Mouse (Mus musculus) kidney, embryonic 16.5 days (tissue): ENCODE measurements around the gene Inpp5f. TPM values are rescaled to one million over a fixed set of nuclear protein-coding genes. Genes with fewer than 3 reads are reported as not detected.

Source experiments
- ATAC-seq: fragments of 200-750 bp; cut with Nextera tagmentation; 2 replicates; pipeline ENCODE4 v1.8.0; 2017; ENCODE audit warnings: moderate TSS enrichment; ENCODE audit not compliant: low FRiP score, low TSS enrichment
- H3K27ac ChIP-seq: fragments of 300-500 bp; sonication (generic); 2 replicates; pipeline ENCODE4 v1.5.1; 2014; ENCODE audit warnings: low read length
- H3K27me3 ChIP-seq: fragments of 300-500 bp; sonication (generic); 2 replicates; pipeline ENCODE4 v1.6.1; 2014; ENCODE audit warnings: low read length, control low read depth, mixed read lengths; ENCODE audit not compliant: insufficient read depth
- H3K36me3 ChIP-seq: fragments of 300-500 bp; sonication (generic); 2 replicates; pipeline ENCODE4 v1.6.1; 2014; ENCODE audit warnings: low read length, control low read depth, mixed read lengths; ENCODE audit not compliant: insufficient read depth
- H3K4me1 ChIP-seq: fragments of 300-500 bp; sonication (generic); 2 replicates; pipeline ENCODE4 v1.6.1; 2014; ENCODE audit warnings: low read length, control low read depth, mixed read lengths; ENCODE audit not compliant: insufficient read depth
- H3K4me2 ChIP-seq: fragments of 300-500 bp; sonication (generic); replicated peaks from 2 replicates; pipeline ENCODE4 v1.6.1; 2014; ENCODE audit warnings: low read depth, low read length
- H3K4me3 ChIP-seq: fragments of 300-500 bp; sonication (generic); 2 replicates; pipeline ENCODE4 v1.5.1; 2014; ENCODE audit warnings: mild to moderate bottlenecking, low read length
- H3K9ac ChIP-seq: fragments of 300-500 bp; sonication (generic); replicated peaks from 2 replicates; pipeline ENCODE4 v1.6.1; 2014; ENCODE audit warnings: low read length
- H3K9me3 ChIP-seq: fragments of 300-500 bp; sonication (generic); 2 replicates; pipeline ENCODE4 v1.6.1; 2016; ENCODE audit warnings: low read length, control low read depth
- WGBS: fragments of 180-500 bp; shearing (Covaris S2); extraction: QIAGEN DNeasy Blood & Tissue Kit; methylation state at CpG from one replicate; pipeline ENCODE4 v1.1.7; 2014; 5-methylcytosine and 5-hydroxymethylcytosine counted together
- polyA plus RNA-seq: library from polyadenylated mRNA; unstranded; fragments of >200 nt; fragmentation: Nextera tagmentation; extraction: Ambion mirVana; gene quantifications from 2 replicates; pipeline ENCODE4 v1.2.1, GENCODE M21; 2015

Inpp5f gene
- polyA plus RNA-seq, 1 experiment from 2014 or later = 24.5 TPM

DNA sequence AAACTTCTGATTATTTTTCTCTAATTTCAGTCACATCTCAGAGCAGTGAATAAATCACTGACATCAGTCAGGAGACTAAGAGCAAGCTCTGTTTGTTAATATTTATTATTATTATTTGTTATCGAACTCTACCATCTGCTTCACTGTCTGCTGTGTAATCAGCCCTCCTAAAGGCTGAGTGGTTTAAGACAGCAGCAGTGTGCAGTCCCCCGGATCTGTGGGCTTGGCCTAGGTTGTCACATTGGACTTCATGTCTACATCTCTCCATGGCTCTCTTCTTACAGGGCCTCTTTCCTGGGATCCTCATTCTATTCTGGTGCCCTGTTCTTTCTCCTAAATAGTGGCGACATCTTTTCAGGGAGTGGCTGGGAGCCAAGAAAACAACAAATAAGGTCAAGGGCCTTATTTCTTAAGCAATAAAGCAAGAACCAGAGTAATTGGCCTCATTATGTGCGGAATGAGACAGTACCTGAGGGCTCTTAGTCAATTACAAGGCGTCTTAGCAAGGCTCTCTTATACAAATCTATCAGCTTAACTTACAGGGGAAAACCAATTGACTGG lies 28.9 kb downstream of the Inpp5f start:
- H3K4me3 ChIP-seq = no peak overlapping the region
- ATAC-seq = no peak
- 70% methylated on average over 5 of the region's 5 CpGs for WGBS
- no peaks in the 10 kb centered on the region for H3K27me3 ChIP-seq
- H3K9me3 ChIP-seq = no peaks in the 10 kb centered on the region
- H3K36me3 ChIP-seq = 0 out of 2 replicates have a peak, but pooled peaks cover 4% of the 10 kb centered on the region
- no peaks in the 10 kb centered on the region for H3K4me1 ChIP-seq
- no peak overlapping the region for H3K9ac ChIP-seq
- no peak overlapping the region for H3K27ac ChIP-seq
- H3K4me2 ChIP-seq = no peak overlapping the region

DNA sequence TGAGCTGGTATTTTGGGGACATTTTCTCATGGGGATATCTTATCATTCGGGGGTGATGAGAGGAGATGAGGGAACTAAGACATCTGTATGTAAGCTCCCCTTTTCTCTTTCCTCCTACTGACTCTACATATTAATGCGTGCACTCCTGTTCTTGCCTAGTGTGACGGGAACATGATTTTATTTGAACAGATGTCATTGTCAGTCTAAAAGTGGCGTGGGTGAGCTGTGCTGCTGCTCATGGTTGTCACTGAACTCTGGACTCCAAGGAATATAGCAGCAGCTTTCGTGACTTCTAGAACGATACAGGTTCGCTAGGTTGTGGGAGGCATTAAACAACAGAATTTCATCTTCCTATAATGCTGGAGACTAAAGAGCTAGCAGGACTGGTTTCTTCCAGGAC lies 30.4 kb downstream of the Inpp5f start:
- no peak overlapping the region for H3K4me3 ChIP-seq
- H3K4me1 ChIP-seq = no peaks in the 10 kb centered on the region
- no peak overlapping the region for H3K4me2 ChIP-seq
- 0 out of 2 replicates have a peak, but pooled peaks cover 4% of the 10 kb centered on the region for H3K36me3 ChIP-seq
- no peak overlapping the region for H3K27ac ChIP-seq
- 90% methylated on average over 7 of the region's 7 CpGs for WGBS
- no peak for ATAC-seq
- no peak overlapping the region for H3K9ac ChIP-seq
- H3K27me3 ChIP-seq = no peaks in the 10 kb centered on the region
- H3K9me3 ChIP-seq = no peaks in the 10 kb centered on the region

DNA sequence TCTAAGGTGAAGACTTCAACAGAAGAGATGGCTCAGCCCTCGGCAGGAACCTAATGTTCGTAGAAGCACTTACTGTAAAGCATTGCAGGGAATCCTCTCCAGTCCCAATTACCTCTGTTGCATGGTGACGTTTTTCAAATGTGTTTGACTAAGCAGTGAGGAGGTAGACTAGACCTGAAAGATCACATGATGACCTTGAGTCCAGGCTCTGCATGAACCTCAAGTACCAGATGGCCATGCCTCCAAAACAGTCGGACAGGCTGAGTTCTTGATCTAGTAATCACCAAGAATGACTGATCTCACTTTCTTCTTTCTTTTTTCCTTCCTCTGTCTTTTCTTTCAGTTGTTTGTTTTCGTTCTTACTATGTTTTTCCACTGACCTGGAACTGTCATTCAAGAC lies 31.3 kb downstream of the Inpp5f start:
- Histone ChIP-seq H3K9me3 (no peaks in the 10 kb centered on the region), H3K4me1 (no peaks in the 10 kb centered on the region), H3K9ac (no peak overlapping the region), H3K27me3 (no peaks in the 10 kb centered on the region), H3K4me3 (no peak overlapping the region), H3K36me3 (0 out of 2 replicates have a peak, but pooled peaks cover 4% of the 10 kb centered on the region), H3K27ac (no peak overlapping the region), H3K4me2 (no peak overlapping the region)
- WGBS = 66% methylated on average over 5 of the region's 5 CpGs
- no peak for ATAC-seq

DNA sequence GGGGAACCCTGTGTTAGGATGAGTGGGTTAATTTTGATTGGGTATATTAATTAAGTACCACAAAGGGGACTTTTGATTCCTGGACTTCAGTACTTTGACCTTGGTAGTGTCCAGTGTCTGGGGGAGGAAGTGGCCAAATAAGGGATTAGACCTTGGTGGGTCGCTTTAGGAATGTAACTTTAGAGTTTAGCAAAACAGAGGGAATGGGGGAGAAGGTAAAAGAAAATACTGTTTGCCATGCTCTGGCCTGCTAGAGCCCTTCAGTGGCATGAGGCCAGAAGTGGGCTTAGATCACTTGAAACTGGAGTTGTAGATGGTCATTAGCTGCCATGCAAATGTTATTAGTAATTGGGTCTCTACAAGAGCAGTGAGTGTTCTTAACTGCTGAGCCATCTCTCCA lies 45.8 kb downstream of the Inpp5f start:
- H3K27ac ChIP-seq = no peak overlapping the region

DNA sequence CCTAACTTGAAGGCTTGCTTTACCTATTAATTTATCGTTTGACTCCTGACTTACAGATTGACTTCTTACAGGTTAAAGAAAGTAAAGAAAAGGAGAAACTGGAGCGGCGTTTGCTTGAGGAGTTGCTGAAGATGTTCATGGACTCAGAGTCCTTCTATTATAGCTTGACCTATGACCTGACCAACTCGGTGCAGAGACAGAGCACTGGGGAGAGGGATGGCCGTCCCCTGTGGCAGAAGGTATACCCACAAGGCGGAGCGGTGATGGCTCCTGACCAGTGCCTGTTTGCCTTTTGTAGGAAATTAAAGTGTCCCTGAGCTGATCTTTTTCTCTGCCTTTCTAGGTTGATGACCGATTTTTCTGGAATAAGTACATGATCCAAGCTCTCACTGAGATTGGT lies 52.8 kb downstream of the Inpp5f start:
- Histone ChIP-seq H3K9ac (no peak overlapping the region), H3K36me3 (peaks cover 29% of the 10 kb centered on the region), H3K9me3 (no peaks in the 10 kb centered on the region), H3K4me3 (no peak overlapping the region), H3K27ac (no peak overlapping the region), H3K4me2 (no peak overlapping the region), H3K27me3 (no peaks in the 10 kb centered on the region), H3K4me1 (no peaks in the 10 kb centered on the region)
- WGBS = 88% methylated on average over 8 of the region's 8 CpGs
- ATAC-seq = no peak

More for the DNA sequence above, 45.8 kb downstream of the Inpp5f start:
- Histone ChIP-seq H3K9me3 (no peaks in the 10 kb centered on the region), H3K4me2 (no peak overlapping the region), H3K4me3 (no peak overlapping the region), H3K27me3 (no peaks in the 10 kb centered on the region), H3K4me1 (no peaks in the 10 kb centered on the region), H3K9ac (no peak overlapping the region), H3K36me3 (peaks cover 7% of the 10 kb centered on the region; the same call in 1 of the 2 replicates)
- peak; percentile 35; the same call in 1 of the 2 replicates for ATAC-seq
- WGBS = 26% methylated on average over 1 of the region's 1 CpGs

DNA sequence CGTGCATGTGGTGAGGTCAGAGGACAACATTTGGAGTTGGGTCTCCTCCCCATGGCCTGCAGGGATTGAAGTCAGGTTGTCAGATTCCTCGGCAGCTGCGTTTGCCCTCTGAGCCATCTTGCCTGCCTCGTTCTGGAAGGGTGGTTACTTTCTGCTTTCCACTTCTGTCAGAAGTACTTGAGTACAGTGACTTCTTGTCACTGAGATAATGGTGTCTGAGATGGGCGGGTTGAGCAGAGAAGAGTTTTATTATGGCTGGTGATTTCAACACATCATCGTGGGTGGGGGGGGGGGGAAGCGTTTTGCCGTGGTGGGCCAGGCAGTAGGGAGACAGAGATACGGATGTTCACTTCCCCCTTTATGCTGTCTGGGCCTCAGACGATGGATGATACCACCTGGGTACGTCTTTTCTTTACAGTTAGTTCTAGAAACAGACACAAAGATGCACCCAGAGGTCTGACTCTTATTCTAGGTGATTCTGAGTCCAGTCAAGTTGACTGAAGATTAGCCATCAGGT lies 53.8 kb downstream of the Inpp5f start:
- Histone ChIP-seq H3K4me1 (no peaks in the 10 kb centered on the region), H3K27me3 (no peaks in the 10 kb centered on the region), H3K36me3 (peaks cover 26% of the 10 kb centered on the region), H3K4me3 (no peak overlapping the region), H3K27ac (no peak overlapping the region), H3K4me2 (no peak overlapping the region), H3K9ac (no peak overlapping the region), H3K9me3 (no peaks in the 10 kb centered on the region)
- 90% methylated on average over 11 of the region's 11 CpGs for WGBS
- no peak for ATAC-seq

DNA sequence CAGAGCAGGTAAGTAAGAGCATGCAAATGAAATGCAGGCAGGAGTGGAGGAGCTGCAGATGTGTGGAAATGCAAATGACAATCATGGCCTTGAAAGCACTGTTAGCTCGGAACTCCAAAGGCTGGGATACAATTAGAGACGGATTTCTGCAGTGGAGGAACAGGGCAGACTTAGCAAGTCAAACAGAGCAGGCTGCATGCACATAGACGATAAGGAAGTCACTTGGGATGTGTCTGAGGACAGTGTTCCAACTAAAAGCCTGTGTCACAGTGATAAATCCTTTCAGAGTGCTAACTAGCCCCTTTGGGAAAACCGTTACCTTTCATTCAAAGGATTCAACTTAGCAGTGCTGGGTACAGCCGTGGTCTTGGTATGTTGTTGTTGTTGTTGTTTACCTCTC lies 56.7 kb downstream of the Inpp5f start:
- Histone ChIP-seq H3K36me3 (peaks cover 23% of the 10 kb centered on the region), H3K4me3 (no peak overlapping the region), H3K27ac (no peak overlapping the region), H3K27me3 (no peaks in the 10 kb centered on the region), H3K9ac (no peak overlapping the region), H3K4me1 (peaks cover 6% of the 10 kb centered on the region; the same call in 1 of the 2 replicates), H3K4me2 (no peak overlapping the region), H3K9me3 (no peaks in the 10 kb centered on the region)
- 69% methylated on average over 5 of the region's 5 CpGs for WGBS
- no peak for ATAC-seq

DNA sequence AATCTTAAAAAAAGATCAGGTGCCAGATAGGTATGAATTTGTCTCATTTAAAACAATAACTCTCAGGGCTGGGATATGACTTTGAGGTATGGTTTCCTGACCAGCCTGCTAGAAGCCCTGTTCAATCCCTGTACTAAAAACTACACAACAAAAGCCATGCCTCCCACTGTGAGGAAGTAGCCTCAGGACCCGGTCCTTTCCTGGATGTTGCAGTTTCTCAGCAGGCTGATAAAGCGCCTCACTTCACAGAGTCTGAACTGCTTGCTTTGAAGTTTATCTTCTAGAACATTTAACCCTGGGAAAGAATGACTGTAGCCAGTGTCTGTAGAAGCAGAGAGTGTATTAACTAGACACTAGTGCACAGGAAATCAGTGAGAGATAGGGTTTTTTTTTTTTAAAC lies 57.7 kb downstream of the Inpp5f start:
- Histone ChIP-seq H3K9me3 (no peaks in the 10 kb centered on the region), H3K9ac (no peak overlapping the region), H3K4me1 (peaks cover 6% of the 10 kb centered on the region; the same call in 1 of the 2 replicates), H3K36me3 (peaks cover 23% of the 10 kb centered on the region), H3K27ac (no peak overlapping the region), H3K4me3 (no peak overlapping the region), H3K27me3 (no peaks in the 10 kb centered on the region), H3K4me2 (no peak overlapping the region)
- WGBS = 53% methylated on average over 2 of the region's 2 CpGs
- ATAC-seq = no peak

DNA sequence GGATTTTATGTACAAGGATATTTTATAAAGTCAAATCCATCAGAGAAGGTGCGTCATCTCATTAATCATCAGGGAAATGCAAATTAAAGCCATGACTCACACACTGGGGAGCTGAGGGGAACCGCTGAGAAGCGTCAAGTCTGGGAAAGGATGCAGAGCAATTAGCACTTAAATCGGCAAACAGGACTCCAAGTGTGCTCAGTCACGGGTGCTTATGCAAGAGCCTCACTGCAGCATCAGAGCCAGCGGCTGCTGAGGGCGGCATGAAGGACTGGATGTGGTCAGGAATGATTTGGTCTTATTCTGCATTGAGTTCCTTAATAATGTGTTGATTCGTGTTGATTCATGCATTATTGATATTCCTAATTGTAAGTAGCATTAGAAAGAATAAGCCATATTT lies 60.8 kb downstream of the Inpp5f start:
- peaks cover 6% of the 10 kb centered on the region; the same call in 1 of the 2 replicates for H3K4me1 ChIP-seq
- no peak overlapping the region for H3K4me2 ChIP-seq
- 31% methylated on average over 8 of the region's 8 CpGs for WGBS
- H3K36me3 ChIP-seq = peaks cover 22% of the 10 kb centered on the region
- no peak overlapping the region for H3K9ac ChIP-seq
- H3K4me3 ChIP-seq = no peak overlapping the region
- no peaks in the 10 kb centered on the region for H3K27me3 ChIP-seq
- H3K27ac ChIP-seq = no peak overlapping the region
- H3K9me3 ChIP-seq = no peaks in the 10 kb centered on the region
- ATAC-seq = no peak

DNA sequence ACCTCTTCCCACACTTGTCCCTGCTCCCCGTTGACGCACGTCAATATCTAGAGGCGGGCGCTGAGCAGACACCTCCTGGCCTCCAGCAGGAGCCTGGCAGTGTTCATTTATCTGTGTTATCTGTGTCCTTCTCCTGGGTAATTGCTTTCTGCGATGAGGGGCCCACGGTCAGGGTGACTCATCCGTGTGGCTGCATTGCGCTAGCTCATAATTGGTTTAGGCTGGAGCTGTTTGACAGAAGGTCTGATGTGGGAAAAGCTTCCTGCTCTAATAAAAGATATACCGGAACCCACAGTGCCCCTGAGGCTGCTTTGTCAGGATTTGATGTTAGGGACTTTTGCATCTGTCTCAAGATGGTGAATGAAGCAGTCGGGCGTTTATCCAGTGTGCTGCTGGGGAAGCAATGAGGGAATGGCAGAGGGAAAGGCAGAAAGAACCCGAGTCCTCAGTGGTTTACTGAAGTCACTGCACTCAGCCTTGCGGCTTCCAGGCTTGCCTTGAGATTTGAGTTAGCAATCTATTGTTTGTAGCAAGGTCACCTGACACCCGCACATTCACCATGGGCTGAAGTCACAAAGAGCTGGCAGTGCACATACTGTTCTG lies 61.4 kb downstream of the Inpp5f start:
- peaks cover 6% of the 10 kb centered on the region; the same call in 1 of the 2 replicates for H3K4me1 ChIP-seq
- H3K9me3 ChIP-seq = no peaks in the 10 kb centered on the region
- H3K27me3 ChIP-seq = no peaks in the 10 kb centered on the region
- H3K36me3 ChIP-seq = peaks cover 23% of the 10 kb centered on the region
- no peak overlapping the region for H3K27ac ChIP-seq
- no peak overlapping the region for H3K9ac ChIP-seq
- 0 out of 2 replicates have a peak overlapping the region, but pooled peaks have one; percentile 14 for H3K4me2 ChIP-seq
- H3K4me3 ChIP-seq = no peak overlapping the region
- 0 out of 2 replicates have a peak, but pooled peaks have one; percentile 23 for ATAC-seq
- 23% methylated on average over 15 of the region's 15 CpGs for WGBS
